Mouse (Mus musculus) spleen, adult 2 months (tissue): Measurements from ENCODE around the gene Grpel1.

Source experiments
- CTCF ChIP-seq: fragments of 200-500 bp; IDR thresholded peaks from 2 replicates; pipeline ENCODE4 v1.5.1; 2011; ENCODE audit warnings: mild to moderate bottlenecking, inconsistent platforms; ENCODE audit not compliant: insufficient read depth, insufficient read length, insufficient replicate concordance; ENCODE audit errors: extremely low read depth
- POLR2A ChIP-seq: fragments of 200-500 bp; IDR thresholded peaks from 2 replicates; pipeline ENCODE4 v1.6.1; 2011; ENCODE audit warnings: low read depth, low read length, inconsistent platforms

DNA sequence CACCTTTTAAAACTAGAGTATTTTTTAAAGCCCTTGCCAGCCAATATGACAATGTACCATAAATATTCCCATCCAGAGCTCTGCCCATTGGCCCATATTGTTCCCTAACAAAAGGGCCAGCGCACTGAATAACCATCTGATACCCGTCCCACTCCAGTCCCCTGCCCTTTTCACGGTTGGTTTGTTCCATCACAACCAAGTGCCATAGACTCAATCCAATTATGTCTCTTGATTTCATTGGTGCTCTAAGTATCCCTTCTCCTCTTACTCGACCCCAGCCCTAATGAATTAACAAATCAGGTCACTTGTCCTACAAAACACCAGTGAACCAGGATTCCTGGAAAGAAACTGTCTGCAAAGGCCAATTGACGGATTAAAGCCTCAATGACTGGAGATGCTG lies 1.4 kb upstream of the Grpel1 start:
- TF ChIP-seq POLR2A = no peak
- no peak for TF ChIP-seq CTCF
